Mouse (Mus musculus) liver, adult 2 months (tissue): Measurements from ENCODE around the gene AY074887. TPM values are rescaled to one million over a fixed set of nuclear protein-coding genes. Genes with fewer than 3 reads are reported as not detected.

Experiments
- DNase-seq: peaks from one replicate; pipeline ENCODE4 v3.0.0-alpha.2; 2011; ENCODE audit warnings: low read depth, low spot score; ENCODE audit errors: extremely low read depth
- H3K27ac ChIP-seq: fragments of 200-500 bp; replicated peaks from 2 replicates; pipeline ENCODE4 v1.5.1; 2012; ENCODE audit warnings: low read depth, mild to moderate bottlenecking, control low read depth, inconsistent platforms, low read length; ENCODE audit not compliant: insufficient read depth
- H3K27me3 ChIP-seq: fragments of 200-500 bp; 2 replicates; pipeline ENCODE4 v1.6.1; 2012; ENCODE audit warnings: mild to moderate bottlenecking, moderate library complexity, low read length, inconsistent platforms; ENCODE audit not compliant: control insufficient read depth, insufficient read depth
- H3K36me3 ChIP-seq: fragments of 200-500 bp; 2 replicates; pipeline ENCODE4 v1.6.1; 2012; ENCODE audit warnings: low read length, inconsistent platforms; ENCODE audit not compliant: control insufficient read depth, insufficient read depth
- H3K4me1 ChIP-seq: fragments of 200-500 bp; 2 replicates; pipeline ENCODE4 v1.6.1; 2011; ENCODE audit warnings: low read length; ENCODE audit not compliant: control insufficient read depth, insufficient read depth
- H3K4me3 ChIP-seq: fragments of 200-500 bp; 2 replicates; pipeline ENCODE4 v1.5.1; 2011; ENCODE audit warnings: low read depth, mild to moderate bottlenecking, control low read depth, low read length, moderate library complexity; ENCODE audit not compliant: insufficient read depth
- H3K79me2 ChIP-seq: fragments of 200-500 bp; 2 replicates; pipeline ENCODE4 v1.6.1; 2012; ENCODE audit warnings: inconsistent platforms, mild to moderate bottlenecking, low read length, moderate library complexity; ENCODE audit not compliant: control insufficient read depth, insufficient read depth
- H3K9ac ChIP-seq: fragments of 200-500 bp; 2 replicates; pipeline ENCODE4 v1.6.1; 2012; ENCODE audit warnings: low read depth, mild to moderate bottlenecking, control low read depth, inconsistent platforms, low read length
- CTCF ChIP-seq: fragments of 200-500 bp; IDR thresholded peaks from 2 replicates; pipeline ENCODE4 v1.5.1; 2011; ENCODE audit warnings: low read depth, low read length, control low read depth
- POLR2A ChIP-seq: fragments of 200-500 bp; IDR thresholded peaks from 2 replicates; pipeline ENCODE4 v1.6.1; 2011; ENCODE audit warnings: low read length, control low read depth; ENCODE audit not compliant: insufficient read depth; ENCODE audit errors: extremely low read depth
- WGBS: fragments of 180-500 bp; shearing (Covaris S2); methylation state at CpG from one replicate; pipeline ENCODE4 v1.1.7; 2018; 5-methylcytosine and 5-hydroxymethylcytosine counted together
- polyA plus RNA-seq: library from polyadenylated mRNA; depleted of rRNA; stranded (reverse); fragments of >200 nt; gene quantifications from 2 replicates; pipeline ENCODE4 v1.2.3, GENCODE M21; 2012; rRNA removed
- total RNA-seq: library from RNA; depleted of rRNA; stranded (reverse); fragments of >200 nt; gene quantifications from 2 replicates; pipeline ENCODE4 v1.2.3, GENCODE M21; 2014; rRNA removed

The AY074887 gene
- total RNA-seq, result not detected in 2 replicates
- not detected in 2 replicates for polyA plus RNA-seq

GRCm38 (mm10) chr9:54950575-54951321, at the start of gene AY074887, which contains the start of gene Psma4:
AY074887 (minus strand) TSS chr9:54950998.
Psma4 (plus strand) TSS chr9:54950790.
- Histone ChIP-seq H3K4me1 (peaks cover 16% of the 10 kb centered on the region), H3K27ac (peak within 1 kb of the TSS; percentile 92), H3K27me3 (no peaks in the 10 kb centered on the region), H3K9ac (peak within 1 kb of the TSS; percentile 94), H3K4me3 (peak within 1 kb of the TSS; percentile 92), H3K36me3 (peaks cover 49% of the 10 kb centered on the region), H3K79me2 (peaks cover 5% of the 10 kb centered on the region; the same call in 1 of the 2 replicates)
- no peak for TF ChIP-seq CTCF
- peak; percentile 78 for TF ChIP-seq POLR2A
- DNase-seq, result peak; percentile 89
- WGBS, result under 1% methylated on average over 65 of the region's 65 CpGs

DNA sequence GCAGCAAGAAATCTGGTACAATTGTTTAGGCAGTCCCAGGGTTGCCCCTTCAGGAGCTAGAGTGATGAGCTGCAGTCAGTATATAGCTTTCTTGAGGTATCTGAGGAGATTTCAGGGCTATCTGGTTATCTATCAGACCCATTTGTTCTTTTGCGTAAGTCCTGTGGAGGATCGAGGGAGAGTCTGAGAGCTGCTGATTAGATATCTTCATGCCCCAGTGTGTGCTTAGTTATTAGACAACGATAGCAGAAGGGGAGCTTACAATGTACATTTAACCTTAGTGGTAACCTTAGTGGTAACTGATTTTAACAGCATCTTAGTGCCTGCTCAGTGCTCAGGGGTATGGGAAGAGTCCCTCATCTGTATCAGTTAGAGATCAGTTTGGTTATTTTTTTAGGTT, 44.8 kb upstream of the AY074887 start:
- no peak for DNase-seq
- TF ChIP-seq CTCF (no peak), POLR2A (no peak)

DNA sequence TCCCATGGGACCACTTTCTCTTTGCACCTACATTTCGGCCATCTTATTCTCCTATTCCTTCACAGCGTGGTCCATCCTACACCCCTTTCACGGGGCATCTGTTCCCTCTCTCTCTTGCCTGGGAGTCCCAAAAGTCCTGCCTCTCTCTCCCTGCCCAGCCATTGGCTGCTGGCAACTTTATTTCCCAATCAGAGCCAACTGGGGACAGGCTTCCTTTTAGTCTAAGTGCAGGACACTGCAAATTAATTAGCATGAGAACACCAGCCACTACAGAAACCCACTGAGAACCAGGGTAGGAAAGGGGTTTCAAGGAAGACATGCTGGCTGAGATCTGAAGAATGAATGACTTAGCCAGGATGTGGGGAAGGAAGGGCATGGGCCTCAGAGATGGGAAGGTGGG, 43.6 kb upstream of the AY074887 start:
- no peaks in the 10 kb centered on the region for H3K36me3 ChIP-seq
- H3K27ac ChIP-seq, result no peak overlapping the region
- no peak overlapping the region for H3K4me3 ChIP-seq
- WGBS, result 69% methylated on average over 3 of the region's 3 CpGs
- H3K79me2 ChIP-seq, result no peaks in the 10 kb centered on the region
- H3K27me3 ChIP-seq, result no peaks in the 10 kb centered on the region
- DNase-seq, result no peak
- H3K4me1 ChIP-seq, result no peaks in the 10 kb centered on the region
- TF ChIP-seq CTCF (no peak), POLR2A (no peak)
- H3K9ac ChIP-seq, result no peak overlapping the region

More for the DNA sequence above, 44.8 kb upstream of the AY074887 start:
- Histone ChIP-seq H3K4me3 (no peak overlapping the region), H3K27me3 (no peaks in the 10 kb centered on the region), H3K79me2 (no peaks in the 10 kb centered on the region), H3K27ac (no peak overlapping the region), H3K9ac (no peak overlapping the region), H3K36me3 (no peaks in the 10 kb centered on the region), H3K4me1 (no peaks in the 10 kb centered on the region)
- WGBS, result 69% methylated on average over 3 of the region's 3 CpGs

DNA sequence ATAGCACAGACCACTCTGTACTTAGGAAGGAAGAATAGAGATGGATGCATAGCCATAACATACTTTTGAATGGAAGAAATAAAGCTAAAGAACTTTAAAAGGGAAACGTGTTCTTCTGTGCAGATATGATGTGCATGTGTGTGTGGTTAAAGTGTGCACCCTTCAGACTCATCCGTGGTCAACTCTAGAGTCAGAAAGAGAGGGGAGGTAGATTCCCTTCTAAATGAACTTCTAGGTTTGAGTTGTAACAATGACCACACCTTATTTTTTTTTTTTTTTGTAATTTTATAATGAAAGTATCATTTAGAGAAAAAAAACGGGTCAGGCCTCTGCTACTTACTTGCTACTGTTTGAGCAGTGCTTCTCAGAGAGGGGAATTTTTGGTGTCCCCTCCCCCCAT, 39.6 kb upstream of the AY074887 start:
- Histone ChIP-seq H3K36me3 (no peaks in the 10 kb centered on the region), H3K27ac (no peak overlapping the region), H3K4me3 (no peak overlapping the region), H3K79me2 (no peaks in the 10 kb centered on the region), H3K27me3 (no peaks in the 10 kb centered on the region), H3K9ac (no peak overlapping the region), H3K4me1 (no peaks in the 10 kb centered on the region)
- 73% methylated on average over 3 of the region's 3 CpGs for WGBS
- TF ChIP-seq POLR2A (no peak), CTCF (no peak)
- no peak for DNase-seq

GRCm38 (mm10) chr9:54982401-54982800, 31.6 kb upstream of the AY074887 start:
- 22% methylated on average over 7 of the region's 7 CpGs for WGBS
- H3K4me1 ChIP-seq, result peaks cover 5% of the 10 kb centered on the region
- H3K4me3 ChIP-seq, result no peak overlapping the region
- H3K79me2 ChIP-seq, result no peaks in the 10 kb centered on the region
- H3K27ac ChIP-seq, result no peak overlapping the region
- no peak for DNase-seq
- no peak overlapping the region for H3K9ac ChIP-seq
- no peak for TF ChIP-seq CTCF
- TF ChIP-seq POLR2A, result no peak
- H3K36me3 ChIP-seq, result no peaks in the 10 kb centered on the region
- peaks cover 24% of the 10 kb centered on the region for H3K27me3 ChIP-seq
